Mouse (Mus musculus) C2C12 (cell line): ENCODE results near the gene Trmt1. TPM values are rescaled to one million over a fixed set of nuclear protein-coding genes. Genes with fewer than 3 reads are reported as not detected.

ENCODE experiments used
- H3K27me3 ChIP-seq: one replicate; pipeline ENCODE4 v1.6.1; 2011; ENCODE audit not compliant: control insufficient read depth, insufficient read depth, insufficient read length
- H3K36me3 ChIP-seq: one replicate; pipeline ENCODE4 v1.6.1; 2011; ENCODE audit not compliant: control insufficient read depth, insufficient read depth
- H3K4me3 ChIP-seq: one replicate; pipeline ENCODE4 v1.5.1; 2011; ENCODE audit warnings: mild to moderate bottlenecking, control low read depth; ENCODE audit not compliant: poor library complexity, insufficient read depth, severe bottlenecking
- H3K79me2 ChIP-seq: one replicate; pipeline ENCODE4 v1.6.1; 2011; ENCODE audit not compliant: control insufficient read depth, insufficient read depth
- H3K79me3 ChIP-seq: one replicate; pipeline ENCODE4 v1.6.1; 2011; ENCODE audit warnings: low read depth, control low read depth
- H3ac ChIP-seq: one replicate; pipeline ENCODE3; 2011; ENCODE audit warnings: low read depth; ENCODE audit not compliant: control insufficient read depth, insufficient read length
- CEBPB ChIP-seq: IDR thresholded peaks from one replicate; pipeline ENCODE4 v1.6.1; 2011; ENCODE audit warnings: low read depth, mild to moderate bottlenecking, control low read depth, moderate library complexity
- CTCF ChIP-seq: IDR thresholded peaks from one replicate; pipeline ENCODE4 v1.5.1; 2011; ENCODE audit not compliant: control insufficient read depth, insufficient read depth, insufficient read length
- FOSL1 ChIP-seq: IDR thresholded peaks from one replicate; pipeline ENCODE4 v1.8.0; 2011; ENCODE audit warnings: mild to moderate bottlenecking, low read length; ENCODE audit not compliant: poor library complexity, insufficient read depth, severe bottlenecking
- MAX ChIP-seq: IDR thresholded peaks from one replicate; pipeline ENCODE4 v1.6.1; 2011; ENCODE audit warnings: mild to moderate bottlenecking, control low read depth
- MYOD1 ChIP-seq: IDR thresholded peaks from one replicate; pipeline ENCODE4 v1.6.1; 2011; ENCODE audit warnings: low read depth; ENCODE audit not compliant: control insufficient read depth, insufficient read length
- MYOG ChIP-seq: IDR thresholded peaks from one replicate; pipeline ENCODE4 v1.6.1; 2011; ENCODE audit not compliant: control insufficient read depth, insufficient read length; ENCODE audit errors: extremely low read depth
- USF1 ChIP-seq: IDR thresholded peaks from one replicate; pipeline ENCODE4 v1.6.1; 2011; ENCODE audit warnings: low read depth, mild to moderate bottlenecking, control low read depth, moderate library complexity
- long read RNA-seq, 2 experiments: library from polyadenylated mRNA; unstranded; transcript quantifications; one replicate each; pipeline ENCODE4 v2.0.0; 2019 to 2020
- polyA plus RNA-seq: library from polyadenylated mRNA; unstranded; fragments of >200 nt; fragmentation: generic; extraction: Trizol; gene quantifications from one replicate; pipeline ENCODE4 v1.2.1, GENCODE M21; 2012; ENCODE audit warnings: missing spikeins

Trmt1 gene
- 117 TPM for polyA plus RNA-seq
- long read RNA-seq, experiment 1, transcript Trmt1-203 (17 exons, 2,138 nt) = minor isoform, 12 of 91 reads
- long read RNA-seq, experiment 1, transcript Trmt1-201 (17 exons, 2,567 nt) = major isoform, 22 of 91 reads
- long read RNA-seq, experiment 1, partial matches to known transcripts = 29 of 91 reads
- long read RNA-seq, experiment 1, other reads (novel, unspliced or antisense) = 22 of 91 reads
- long read RNA-seq, experiment 2, transcript Trmt1-204 (17 exons, 2,044 nt) = minor isoform, 45 of 1,170 reads
- long read RNA-seq, experiment 2, transcript Trmt1-203 (17 exons, 2,138 nt) = minor isoform, 139 of 1,170 reads
- long read RNA-seq, experiment 2, transcript Trmt1-201 (17 exons, 2,567 nt) = major isoform, 431 of 1,170 reads
- long read RNA-seq, experiment 2, partial matches to known transcripts = 182 of 1,170 reads
- long read RNA-seq, experiment 2, other reads (novel, unspliced or antisense) = 371 of 1,170 reads

- no peaks in the 10 kb centered on the region for H3K27me3 ChIP-seq
- peak within 1 kb of the TSS; percentile 83 for H3K4me3 ChIP-seq
- TF ChIP-seq MAX (no peak), USF1 (peak; percentile 75), MYOG (no peak), CEBPB (no peak)
- peaks cover 97% of the 10 kb centered on the region for H3K79me2 ChIP-seq
- H3ac ChIP-seq = peak within 1 kb of the TSS; percentile 76
- peaks cover 41% of the 10 kb centered on the region for H3K36me3 ChIP-seq
- H3K79me3 ChIP-seq = peaks cover 74% of the 10 kb centered on the region
Measured at GRCm38 (mm10) chr8:84686191-84687002, at the start of gene Trmt1. Trmt1 (plus strand) TSS chr8:84686307.

DNA sequence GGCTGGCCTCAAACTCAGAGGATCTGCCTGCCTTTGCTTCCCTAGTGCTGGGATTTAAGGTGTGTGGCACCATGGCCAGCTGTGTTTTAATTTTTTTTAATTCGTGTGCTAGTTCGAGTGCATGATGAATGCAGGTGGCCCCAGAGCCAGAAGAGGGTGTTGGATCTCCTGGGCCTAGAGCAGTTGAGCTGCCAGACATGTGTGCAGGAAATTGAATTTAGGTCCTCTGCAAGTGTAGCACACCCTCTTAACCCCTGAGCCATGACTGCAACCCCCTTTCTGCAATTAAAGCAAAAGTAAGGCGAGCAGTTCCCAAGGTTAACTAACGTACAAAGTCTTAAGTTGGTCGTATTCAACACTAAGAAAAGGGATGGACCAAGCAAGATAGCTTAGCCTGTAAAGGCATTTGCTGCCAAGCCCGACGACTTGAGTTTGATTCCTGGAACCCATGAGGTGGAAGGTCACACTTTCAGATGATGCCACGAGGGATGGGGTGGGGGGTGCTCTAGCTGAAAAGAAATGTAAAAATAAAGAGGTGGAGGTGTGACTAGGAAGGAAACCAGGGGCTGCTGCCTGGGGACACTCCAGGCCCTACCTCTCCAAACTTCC, 48.1 kb upstream of the Trmt1 start:
- no peaks in the 10 kb centered on the region for H3K79me2 ChIP-seq
- TF ChIP-seq FOSL1 = no peak
- TF ChIP-seq MAX = no peak
- no peak for TF ChIP-seq USF1
- no peaks in the 10 kb centered on the region for H3K27me3 ChIP-seq
- H3K4me3 ChIP-seq = peak overlapping the region; percentile 39
- H3K79me3 ChIP-seq = no peaks in the 10 kb centered on the region
- H3ac ChIP-seq = peak overlapping the region; percentile 61
- no peaks in the 10 kb centered on the region for H3K36me3 ChIP-seq

- TF ChIP-seq FOSL1 = no peak
- no peak for TF ChIP-seq CTCF
- TF ChIP-seq MAX = no peak
- no peak for TF ChIP-seq MYOG
- no peak for TF ChIP-seq USF1
- TF ChIP-seq MYOD1 = no peak
- no peak for TF ChIP-seq CEBPB
- Histone ChIP-seq H3K79me3 (no peaks in the 10 kb centered on the region), H3K79me2 (no peaks in the 10 kb centered on the region)
Measured at GRCm38 (mm10) chr8:84638555-84639161, 47.4 kb upstream of the Trmt1 start.

GRCm38 (mm10) chr8:84639162-84640009, 46.7 kb upstream of the Trmt1 start:
- Histone ChIP-seq H3K36me3 (no peaks in the 10 kb centered on the region), H3K79me2 (no peaks in the 10 kb centered on the region), H3K27me3 (no peaks in the 10 kb centered on the region), H3ac (peak overlapping the region; percentile 65), H3K79me3 (no peaks in the 10 kb centered on the region), H3K4me3 (peak overlapping the region; percentile 39)
- TF ChIP-seq MAX (no peak), USF1 (no peak), MYOD1 (no peak), CTCF (peak; percentile 100)

More at GRCm38 (mm10) chr8:84638555-84639161, 47.4 kb upstream of the Trmt1 start:
- Histone ChIP-seq H3K27me3 (no peaks in the 10 kb centered on the region), H3K36me3 (no peaks in the 10 kb centered on the region), H3K4me3 (peak overlapping the region; percentile 39), H3ac (peak overlapping the region; percentile 65)

DNA sequence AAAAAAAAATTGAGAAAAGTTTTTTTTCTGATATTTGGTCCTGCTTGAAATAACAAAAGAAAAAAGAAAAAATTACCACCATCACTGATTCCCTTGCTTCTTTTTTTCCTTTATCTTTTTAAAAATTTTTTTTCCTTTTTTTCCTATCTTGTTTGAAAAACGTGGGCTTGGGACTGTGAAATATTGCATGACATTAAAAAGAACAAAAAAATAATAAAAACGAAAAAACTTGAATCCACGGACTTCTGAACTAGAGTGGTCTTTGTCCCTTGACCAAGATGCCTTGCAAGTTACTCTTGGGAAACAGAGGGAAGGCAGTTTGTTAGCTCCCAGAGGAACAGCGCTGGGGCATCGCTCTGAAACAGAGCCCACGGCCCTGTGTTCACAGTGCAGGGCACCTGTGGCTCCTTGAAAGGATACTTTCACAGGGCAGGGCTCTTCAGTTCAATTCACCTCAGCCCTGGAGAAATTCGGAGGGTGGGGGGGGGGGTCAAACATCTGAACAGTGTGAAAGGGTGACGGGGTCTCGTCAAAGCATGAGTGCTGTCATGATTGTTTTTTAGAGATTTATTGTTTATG, 46.0 kb upstream of the Trmt1 start:
- no peak overlapping the region for H3ac ChIP-seq
- no peaks in the 10 kb centered on the region for H3K79me2 ChIP-seq
- no peaks in the 10 kb centered on the region for H3K79me3 ChIP-seq
- TF ChIP-seq CEBPB (no peak), CTCF (no peak), MYOG (no peak), MYOD1 (no peak), FOSL1 (no peak), MAX (no peak), USF1 (no peak)
- H3K27me3 ChIP-seq = no peaks in the 10 kb centered on the region
- no peaks in the 10 kb centered on the region for H3K36me3 ChIP-seq
- H3K4me3 ChIP-seq = peak overlapping the region; percentile 39
